ENCODE assay signal across 25 mouse cellular contexts in the genomic region with DNA sequence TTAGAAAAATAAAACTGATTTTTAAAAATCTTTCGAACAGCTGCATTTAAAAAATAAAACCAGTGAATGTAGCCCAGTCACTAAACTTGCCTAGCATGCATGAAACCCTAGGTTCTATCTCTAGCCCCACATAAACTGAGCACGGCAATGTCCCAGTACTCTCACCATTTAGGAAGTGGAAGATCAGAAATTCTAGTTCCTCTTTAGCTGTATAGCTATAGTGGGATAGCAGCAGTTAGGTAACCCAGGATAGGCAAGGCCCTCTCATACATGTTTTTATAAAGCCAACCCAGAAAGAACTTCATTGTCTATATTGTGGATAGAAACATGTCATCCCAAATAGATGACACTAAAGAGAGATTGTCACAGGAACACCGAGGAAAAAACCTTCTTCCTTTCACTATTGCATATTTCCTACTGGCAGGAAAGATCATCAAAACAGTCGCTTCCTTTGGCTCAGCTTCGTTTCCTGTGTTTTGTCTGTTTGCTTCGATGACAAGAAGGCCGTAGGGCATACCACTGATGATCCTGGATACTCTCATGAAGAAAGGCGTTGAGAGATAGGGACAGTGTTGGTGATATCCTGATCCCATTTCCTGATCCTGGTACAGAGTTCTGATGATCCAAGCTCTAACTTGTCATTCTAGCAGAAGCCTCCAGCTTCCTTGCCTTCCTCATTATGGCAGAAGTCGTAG. TPM values are rescaled to one million over a fixed set of nuclear protein-coding genes. Genes with fewer than 3 reads are reported as not detected.
A peak's percentile ranks its signal among the peaks of the same experiment; 100 is the strongest.
DNase-seq lines count a peak whose midpoint lies in the region; ATAC-seq lines count a peak whose summit lies in the region.
"Had no signal": no experiment of that assay in that cellular context is flagged by ENCODE, and none has a peak within 500 bp of the region (broad histone marks: within the 10 kb centered on the region; RNA-seq: fewer than 3 reads in every experiment).

No protein-coding gene starts in this region.

- no peaks in the 10 kb centered on the region for H3K27me3 ChIP-seq in heart, embryonic 12.5 days (replicated peaks)
- H3K27me3 ChIP-seq: hindbrain, embryonic 12.5 days; Patski had no signal

- no peak overlapping the region for H3K4me3 ChIP-seq in heart, embryonic 12.5 days
- H3K4me3 ChIP-seq: embryonic facial prominence, embryonic 10.5 days; hindbrain, embryonic 12.5 days had no signal

- H3K4me1 ChIP-seq in heart, embryonic 12.5 days (replicated peaks) = no peaks in the 10 kb centered on the region
- H3K4me1 ChIP-seq: hindbrain, embryonic 12.5 days had no signal

- DNase-seq in heart, adult 11 months = peak; percentile 35
- peak; percentile 22 for DNase-seq in lung, postnatal 14 days
- no peak for DNase-seq in Muller cell, postnatal 12 days (ENCODE audit: inconsistent ontology term)
- DNase-seq in urinary bladder, adult 2 months (ENCODE audit: low spot score) = no peak
- DNase-seq: adrenal gland, postnatal 14 days; cerebellum, adult 18-20 months; cerebellum, adult 9-11 months; cerebellum, postnatal 36 days; gastrocnemius, postnatal 10 days; heart, postnatal 10 days; heart, postnatal 4 days had no signal

- no peak overlapping the region for H3K9ac ChIP-seq in heart, embryonic 12.5 days
- H3K9ac ChIP-seq: hindbrain, embryonic 12.5 days had no signal

- H3K36me3 ChIP-seq in heart, embryonic 12.5 days = no peaks in the 10 kb centered on the region
- H3K36me3 ChIP-seq: embryonic facial prominence, embryonic 10.5 days; hindbrain, embryonic 12.5 days had no signal

- H3K4me2 ChIP-seq in heart, embryonic 12.5 days = no peak overlapping the region
- H3K4me2 ChIP-seq: hindbrain, embryonic 12.5 days had no signal

- no peaks in the 10 kb centered on the region for H3K9me3 ChIP-seq in heart, embryonic 12.5 days (replicated peaks)
- H3K9me3 ChIP-seq: embryonic facial prominence, embryonic 10.5 days; hindbrain, embryonic 12.5 days had no signal

- H3K27ac ChIP-seq in heart, embryonic 12.5 days (ENCODE audit: poor library complexity, severe bottlenecking) = no peak overlapping the region
- H3K27ac ChIP-seq: embryonic facial prominence, embryonic 10.5 days; hindbrain, embryonic 12.5 days had no signal

- WGBS in heart, embryonic 12.5 days = 55% methylated on average over 9 of the region's 9 CpGs

- no peak; the same call in 1 of the 2 replicates for ATAC-seq in heart, embryonic 12.5 days (ENCODE audit: insufficient number of reproducible peaks, low FRiP score)
- peak; percentile 66; the same call in 1 of the 2 replicates for ATAC-seq in granulocyte monocyte progenitor cell, adult 5-6 weeks (replicated peaks; ENCODE audit: poor library complexity, severe bottlenecking)
- ATAC-seq in megakaryocyte progenitor cell, adult 5-6 weeks (replicated peaks; ENCODE audit: poor library complexity) = peak; percentile 73; the same call in 1 of the 2 replicates
- ATAC-seq: activated CD4-positive, CD25-positive, alpha-beta regulatory T cell, adult 4 months; forebrain, embryonic 14.5 days; hindbrain, embryonic 16.5 days; Patski had no signal

RNA-seq across cellular contexts. Expression of a gene that starts 12.0 kb away (rescaled TPM):
- polyA plus RNA-seq in heart, embryonic 12.5 days (2016; fragmentation: Nextera tagmentation; extraction: Ambion mirVana) = 52.1 and 52.2 TPM in 2 replicates
- 17.5 and 24.5 TPM in 2 replicates for total RNA-seq in granulocyte monocyte progenitor cell, adult 5-6 weeks (2014; fragmentation: Nextera tagmentation)
- total RNA-seq in granulocyte monocyte progenitor cell, adult 5-6 weeks (2017) = 11.7 and 12.5 TPM in 2 replicates
- total RNA-seq in megakaryocyte progenitor cell, adult 5-6 weeks (2015) = 17.0 and 17.7 TPM in 2 replicates
- 7.4 and 8.0 TPM in 2 replicates for total RNA-seq in megakaryocyte progenitor cell, adult 5-6 weeks (2017)
- 36.5 and 39.5 TPM in 2 replicates for polyA plus RNA-seq in urinary bladder, adult 2 months (2012; rRNA removed)

RNA-seq across cellular contexts. Expression of a gene that starts 32.8 kb away (rescaled TPM):
- polyA plus RNA-seq in heart, embryonic 12.5 days (2016; fragmentation: Nextera tagmentation; extraction: Ambion mirVana) = not detected in 2 replicates
- not detected in 2 replicates for total RNA-seq in granulocyte monocyte progenitor cell, adult 5-6 weeks (2014; fragmentation: Nextera tagmentation)
- total RNA-seq in granulocyte monocyte progenitor cell, adult 5-6 weeks (2017) = not detected in 2 replicates
- not detected in 2 replicates for total RNA-seq in megakaryocyte progenitor cell, adult 5-6 weeks (2015)
- not detected in 2 replicates for total RNA-seq in megakaryocyte progenitor cell, adult 5-6 weeks (2017)
- polyA plus RNA-seq in urinary bladder, adult 2 months (2012; rRNA removed) = not detected in 2 replicates
- total RNA-seq: adrenal gland, adult 18-20 months; adrenal gland, postnatal 14 days; gastrocnemius, postnatal 10 days; heart, postnatal 10 days; heart, postnatal 4 days; MEL had no signal
- polyA plus RNA-seq: activated CD4-positive, CD25-positive, alpha-beta regulatory T cell, adult 4 months; C2C12; embryonic facial prominence, embryonic 10.5 days; embryonic facial prominence, embryonic 14.5 days; forebrain, embryonic 14.5 days; heart, embryonic 14.5 days; hindbrain, embryonic 12.5 days; hindbrain, embryonic 16.5 days; Patski had no signal

Comparison
In these comparisons a context has a peak if more than half of its experiments do, and no peak if none do; other contexts are left out.
1. DNase-seq: peak in heart, adult 11 months (single experiment) and lung, postnatal 14 days (single experiment); none in Muller cell, postnatal 12 days (single experiment) and urinary bladder, adult 2 months (single experiment).